Mouse (Mus musculus): Measurements from ENCODE around the gene Arhgef3. TPM values are rescaled to one million over a fixed set of nuclear protein-coding genes. Genes with fewer than 3 reads are reported as not detected.
A peak's percentile ranks its signal among the peaks of the same experiment; 100 is the strongest.

The Arhgef3 gene
- polyA plus RNA-seq (2011; ENCODE audit: insufficient read depth, insufficient read length, low read depth, missing spikeins) = 2.2 and 2.6 TPM in 2 replicates

DNA sequence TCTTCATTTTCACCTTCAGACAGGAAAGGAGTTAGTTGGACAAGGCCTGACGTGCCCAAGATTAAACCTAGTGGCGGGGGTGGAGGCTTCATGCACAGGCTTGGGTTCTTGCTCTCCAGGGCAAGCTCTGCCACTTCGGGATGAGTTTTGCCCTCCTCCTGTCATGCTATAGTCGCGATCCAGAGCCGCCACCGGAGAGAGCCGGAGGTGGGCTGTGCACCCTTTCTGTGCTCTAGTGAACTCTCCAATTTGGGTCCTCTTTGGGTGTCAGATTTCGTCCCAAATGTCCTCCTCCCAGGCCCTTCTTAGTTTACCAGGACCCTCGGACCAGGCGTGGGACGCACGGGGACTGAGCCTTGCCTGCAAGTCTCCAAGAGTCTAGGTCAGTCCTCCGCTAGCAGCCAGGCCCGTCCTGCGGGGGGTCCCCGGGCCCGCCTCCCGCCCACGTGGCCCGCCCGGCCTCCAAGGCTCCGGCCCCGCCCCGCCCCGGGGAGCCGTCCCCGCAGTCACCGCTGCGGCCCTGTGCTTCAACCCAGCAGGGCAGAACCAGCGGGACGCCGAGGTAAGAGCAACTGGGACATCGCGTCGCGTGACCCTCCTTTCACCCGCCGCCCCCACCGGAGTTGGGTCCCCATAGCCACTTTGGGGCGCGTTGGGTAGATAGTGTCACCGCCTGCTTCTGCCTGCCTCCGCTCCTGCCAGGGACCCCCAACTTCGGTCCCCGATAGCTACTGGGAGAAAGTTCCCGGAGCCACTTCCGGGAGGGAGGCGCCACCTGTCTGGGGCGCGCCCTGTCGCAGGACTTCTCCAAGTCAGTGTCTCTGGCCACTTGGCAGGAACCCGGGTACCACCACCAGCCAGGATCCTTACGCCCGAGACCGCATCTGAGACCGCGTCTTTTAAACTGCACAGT lies at the start of gene Arhgef3:
Gene Arhgef3 (plus strand): TSS at position 538 of the 913 bp plus-strand sequence.
- TF ChIP-seq CTCF (IDR thresholded peaks at IDR 0.05; ENCODE audit: low read depth, low read length) (no peak), EP300 (IDR thresholded peaks at IDR 0.05; ENCODE audit: insufficient read depth, low read depth, low read length) (no peak), POLR2A (IDR thresholded peaks at IDR 0.05; ENCODE audit: insufficient read depth, low read length) (no peak)
- Histone ChIP-seq H3K4me3 (ENCODE audit: low read depth, low read length) (peak within 1 kb of the TSS; percentile 84), H3K36me3 (ENCODE audit: control insufficient read depth, insufficient read depth, low read length, poor library complexity, severe bottlenecking) (no peaks in the 10 kb centered on the region), H3K27me3 (ENCODE audit: control insufficient read depth, insufficient read depth, low read length, poor library complexity, severe bottlenecking) (no peaks in the 10 kb centered on the region), H3K9ac (ENCODE audit: low read depth, poor library complexity, severe bottlenecking) (peak within 1 kb of the TSS; percentile 31), H3K9me3 (replicated peaks; ENCODE audit: control insufficient read depth, insufficient read depth, low read length, poor library complexity, severe bottlenecking) (no peaks in the 10 kb centered on the region), H3K4me1 (ENCODE audit: control insufficient read depth, insufficient read depth, low read length) (no peaks in the 10 kb centered on the region), H3K27ac (ENCODE audit: insufficient read depth, low read length) (no peak within 1 kb of the TSS)

DNA sequence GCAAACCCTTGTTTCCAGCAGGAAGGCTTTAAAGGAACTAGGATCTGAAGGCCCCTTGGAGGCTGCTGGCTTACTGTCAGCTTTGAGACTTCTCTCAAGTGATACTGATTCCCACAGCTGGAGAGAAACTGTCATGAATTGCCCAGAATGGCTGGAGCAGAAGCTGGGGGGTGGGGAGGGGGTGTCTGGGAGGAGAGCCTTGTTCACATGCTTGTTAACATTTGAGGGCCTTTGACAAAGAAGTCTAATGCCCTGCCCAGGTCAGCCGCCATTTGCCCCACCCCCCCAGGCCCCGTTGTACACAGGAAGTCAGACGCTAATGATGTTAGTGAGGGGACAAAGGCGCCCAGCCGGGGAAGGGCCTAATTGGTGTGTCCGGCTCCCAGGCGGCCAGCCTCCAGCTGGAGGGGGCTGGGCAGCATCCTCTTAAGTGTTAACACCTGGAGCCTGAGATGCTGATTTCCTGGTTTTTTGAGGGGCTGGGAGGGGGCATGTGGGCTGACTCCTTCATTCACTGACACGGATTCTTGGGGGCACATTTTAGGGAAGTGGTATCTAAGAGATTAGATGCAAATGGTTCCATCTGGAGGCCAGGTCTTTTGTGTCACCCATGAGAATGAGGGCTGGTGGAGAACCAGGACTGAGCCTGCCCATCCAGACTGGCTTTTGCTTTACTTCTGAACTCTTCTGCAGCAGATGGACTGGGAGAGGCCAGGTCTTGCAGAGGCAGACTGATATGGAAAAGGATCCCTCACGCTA lies 48.3 kb upstream of the Arhgef3 start:
- Histone ChIP-seq H3K27ac (ENCODE audit: insufficient read depth, low read length) (peak overlapping the region; percentile 86), H3K27me3 (ENCODE audit: control insufficient read depth, insufficient read depth, low read length, poor library complexity, severe bottlenecking) (no peaks in the 10 kb centered on the region), H3K9ac (ENCODE audit: low read depth, poor library complexity, severe bottlenecking) (peak overlapping the region; percentile 56; the same call in 1 of the 2 replicates), H3K9me3 (replicated peaks; ENCODE audit: control insufficient read depth, insufficient read depth, low read length, poor library complexity, severe bottlenecking) (no peaks in the 10 kb centered on the region), H3K36me3 (ENCODE audit: control insufficient read depth, insufficient read depth, low read length, poor library complexity, severe bottlenecking) (no peaks in the 10 kb centered on the region), H3K4me1 (ENCODE audit: control insufficient read depth, insufficient read depth, low read length) (peaks cover 20% of the 10 kb centered on the region), H3K4me3 (ENCODE audit: low read depth, low read length) (0 out of 2 replicates have a peak overlapping the region, but pooled peaks have one; percentile 4)
- TF ChIP-seq CTCF (IDR thresholded peaks at IDR 0.05; ENCODE audit: low read depth, low read length) (no peak), POLR2A (IDR thresholded peaks at IDR 0.05; ENCODE audit: insufficient read depth, low read length) (no peak), EP300 (IDR thresholded peaks at IDR 0.05; ENCODE audit: insufficient read depth, low read depth, low read length) (peak; percentile 95)

DNA sequence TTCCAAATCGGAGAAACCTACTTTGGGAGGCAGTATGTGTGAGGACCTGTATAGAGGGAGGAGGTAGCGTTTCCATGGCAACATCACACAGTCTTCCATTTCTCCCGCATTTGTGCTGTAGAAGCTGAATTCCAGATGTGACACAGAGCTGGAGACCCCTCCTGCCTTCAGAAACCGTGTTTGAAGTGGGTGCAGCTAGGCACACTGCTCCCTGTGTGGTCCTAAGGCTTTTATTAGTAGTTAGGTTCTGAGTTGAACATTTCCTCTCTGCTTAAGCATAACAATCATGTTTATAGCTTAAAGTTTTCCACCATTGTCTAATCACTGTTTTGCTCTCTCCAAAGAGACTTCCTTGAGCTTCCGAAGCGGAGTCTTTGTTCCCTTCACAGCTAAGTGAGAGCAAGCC lies 46.8 kb upstream of the Arhgef3 start:
- Histone ChIP-seq H3K4me3 (ENCODE audit: low read depth, low read length) (no peak overlapping the region), H3K9ac (ENCODE audit: low read depth, poor library complexity, severe bottlenecking) (peak overlapping the region; percentile 61; the same call in 1 of the 2 replicates), H3K9me3 (replicated peaks; ENCODE audit: control insufficient read depth, insufficient read depth, low read length, poor library complexity, severe bottlenecking) (no peaks in the 10 kb centered on the region)

DNA sequence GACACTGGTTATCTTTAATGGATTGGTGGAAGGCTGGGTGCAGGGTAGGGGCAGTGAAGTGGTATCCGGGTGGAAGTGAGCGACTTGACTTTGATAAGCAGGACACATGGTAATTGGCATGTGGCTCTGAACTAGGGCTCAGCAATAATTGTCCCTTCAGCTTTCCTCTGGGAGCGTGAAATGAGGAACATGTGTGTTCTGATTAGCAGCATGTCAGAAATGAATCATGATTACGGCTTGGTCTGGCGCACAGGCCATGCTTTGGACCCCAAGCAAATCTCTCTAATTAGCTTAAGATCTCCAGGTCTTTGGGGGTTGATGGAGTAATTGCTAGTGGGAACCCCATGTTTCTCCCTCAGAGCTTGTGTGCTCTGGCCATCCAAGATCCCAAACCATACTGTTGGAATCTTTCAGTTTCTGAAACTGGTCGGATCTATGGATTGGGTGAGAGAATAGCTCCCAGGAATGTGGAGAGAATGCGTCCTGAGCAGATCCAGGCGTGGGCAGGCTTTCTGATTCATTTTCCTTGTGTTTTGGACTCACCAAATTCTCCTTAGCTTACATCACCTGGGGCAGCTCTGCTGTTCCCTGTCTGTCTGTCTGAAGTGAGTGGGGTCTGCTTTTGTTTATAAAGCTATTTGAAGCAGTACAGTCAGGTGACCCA lies 45.1 kb upstream of the Arhgef3 start:
- Histone ChIP-seq H3K4me3 (ENCODE audit: low read depth, low read length) (no peak overlapping the region), H3K27me3 (ENCODE audit: control insufficient read depth, insufficient read depth, low read length, poor library complexity, severe bottlenecking) (no peaks in the 10 kb centered on the region), H3K9me3 (replicated peaks; ENCODE audit: control insufficient read depth, insufficient read depth, low read length, poor library complexity, severe bottlenecking) (no peaks in the 10 kb centered on the region), H3K27ac (ENCODE audit: insufficient read depth, low read length) (peak overlapping the region; percentile 99), H3K9ac (ENCODE audit: low read depth, poor library complexity, severe bottlenecking) (peak overlapping the region; percentile 40), H3K4me1 (ENCODE audit: control insufficient read depth, insufficient read depth, low read length) (peaks cover 15% of the 10 kb centered on the region), H3K36me3 (ENCODE audit: control insufficient read depth, insufficient read depth, low read length, poor library complexity, severe bottlenecking) (no peaks in the 10 kb centered on the region)
- TF ChIP-seq CTCF (IDR thresholded peaks at IDR 0.05; ENCODE audit: low read depth, low read length) (no peak), EP300 (IDR thresholded peaks at IDR 0.05; ENCODE audit: insufficient read depth, low read depth, low read length) (no peak), POLR2A (IDR thresholded peaks at IDR 0.05; ENCODE audit: insufficient read depth, low read length) (no peak)

More for the DNA sequence above, 46.8 kb upstream of the Arhgef3 start:
- Histone ChIP-seq H3K36me3 (ENCODE audit: control insufficient read depth, insufficient read depth, low read length, poor library complexity, severe bottlenecking) (no peaks in the 10 kb centered on the region), H3K27me3 (ENCODE audit: control insufficient read depth, insufficient read depth, low read length, poor library complexity, severe bottlenecking) (no peaks in the 10 kb centered on the region), H3K4me1 (ENCODE audit: control insufficient read depth, insufficient read depth, low read length) (peaks cover 17% of the 10 kb centered on the region), H3K27ac (ENCODE audit: insufficient read depth, low read length) (peak overlapping the region; percentile 99)
- TF ChIP-seq POLR2A (IDR thresholded peaks at IDR 0.05; ENCODE audit: insufficient read depth, low read length) (no peak), EP300 (IDR thresholded peaks at IDR 0.05; ENCODE audit: insufficient read depth, low read depth, low read length) (peak; percentile 87)

DNA sequence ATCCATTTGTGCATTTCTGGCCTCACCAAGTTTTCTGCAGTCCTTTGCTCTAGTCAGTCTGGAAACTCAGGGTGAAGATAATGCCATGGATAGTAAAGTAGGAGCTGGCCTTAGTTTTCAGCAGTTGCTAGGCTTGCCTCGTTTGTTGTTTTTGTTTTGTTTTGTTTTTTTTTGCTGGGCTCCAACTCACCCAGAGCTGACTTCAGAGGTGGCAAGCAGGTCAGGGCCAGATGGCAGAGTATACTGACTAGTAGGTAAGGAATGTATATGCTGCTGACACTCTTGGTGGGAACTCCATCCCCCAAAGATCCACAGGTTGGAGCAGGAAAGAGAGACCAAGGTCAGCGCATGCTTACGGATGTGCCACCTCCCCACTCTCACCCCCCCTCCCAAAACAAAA lies 44.6 kb upstream of the Arhgef3 start:
- no peak for TF ChIP-seq POLR2A (IDR thresholded peaks at IDR 0.05; ENCODE audit: insufficient read depth, low read length)
- TF ChIP-seq EP300 (IDR thresholded peaks at IDR 0.05; ENCODE audit: insufficient read depth, low read depth, low read length) = no peak
- no peak for TF ChIP-seq CTCF (IDR thresholded peaks at IDR 0.05; ENCODE audit: low read depth, low read length)
- peak overlapping the region; percentile 40 for H3K9ac ChIP-seq (ENCODE audit: low read depth, poor library complexity, severe bottlenecking)
- no peaks in the 10 kb centered on the region for H3K27me3 ChIP-seq (ENCODE audit: control insufficient read depth, insufficient read depth, low read length, poor library complexity, severe bottlenecking)
- no peaks in the 10 kb centered on the region for H3K9me3 ChIP-seq (replicated peaks; ENCODE audit: control insufficient read depth, insufficient read depth, low read length, poor library complexity, severe bottlenecking)
- no peaks in the 10 kb centered on the region for H3K36me3 ChIP-seq (ENCODE audit: control insufficient read depth, insufficient read depth, low read length, poor library complexity, severe bottlenecking)
- H3K4me3 ChIP-seq (ENCODE audit: low read depth, low read length) = no peak overlapping the region; the same call in 1 of the 2 replicates
- peaks cover 14% of the 10 kb centered on the region for H3K4me1 ChIP-seq (ENCODE audit: control insufficient read depth, insufficient read depth, low read length)
- peak overlapping the region; percentile 99 for H3K27ac ChIP-seq (ENCODE audit: insufficient read depth, low read length)
